Mouse (Mus musculus) embryonic fibroblast, embryonic 13.5 days (primary cell): ENCODE data around the gene Parn.

Experiments used
- CTCF ChIP-seq: IDR thresholded peaks from 2 replicates; pipeline ENCODE4 v1.5.1; 2011; ENCODE audit warnings: mild to moderate bottlenecking, control low read depth, low read length, moderate library complexity, borderline replicate concordance; ENCODE audit not compliant: insufficient read depth
- POLR2A ChIP-seq: IDR thresholded peaks from 2 replicates; pipeline ENCODE4 v1.6.1; 2011; ENCODE audit warnings: low read depth, mild to moderate bottlenecking, control low read depth, low read length, moderate library complexity

GRCm38 (mm10) chr16:13660736-13661135 lies 7.2 kb downstream of the Parn start:
- TF ChIP-seq POLR2A, result no peak
- TF ChIP-seq CTCF, result no peak
